Mouse (Mus musculus) adrenal gland, postnatal 36 days (tissue): Measurements from ENCODE around the gene P2ry1. TPM values are rescaled to one million over a fixed set of nuclear protein-coding genes. Genes with fewer than 3 reads are reported as not detected.

Experiments used
- DNase-seq, 2 experiments: peaks; one replicate each; pipeline ENCODE4 v3.0.0; 2021; ENCODE audit warnings: mixed read lengths in 1 of 2
- long read RNA-seq, 2 experiments: library from polyadenylated mRNA; stranded (forward); transcript quantifications; one replicate each; pipeline ENCODE4 v2.0.0; 2021; ENCODE audit warnings: borderline sequencing depth in 2 of 2
- total RNA-seq, 2 experiments: library from RNA; stranded (reverse); gene quantifications; 2 replicates each; pipeline ENCODE4 v1.2.3; 2021

P2ry1 gene
- 1 to 10 TPM; 3.5 to 3.9 TPM for total RNA-seq
- long read RNA-seq, experiment 1, partial matches to known transcripts = 0 of 3 reads
- long read RNA-seq, experiment 1, other reads (novel, unspliced or antisense) = 0 of 3 reads
- long read RNA-seq, experiment 2, partial matches to known transcripts = 0 of 2 reads
- long read RNA-seq, experiment 2, other reads (novel, unspliced or antisense) = 0 of 2 reads

DNA sequence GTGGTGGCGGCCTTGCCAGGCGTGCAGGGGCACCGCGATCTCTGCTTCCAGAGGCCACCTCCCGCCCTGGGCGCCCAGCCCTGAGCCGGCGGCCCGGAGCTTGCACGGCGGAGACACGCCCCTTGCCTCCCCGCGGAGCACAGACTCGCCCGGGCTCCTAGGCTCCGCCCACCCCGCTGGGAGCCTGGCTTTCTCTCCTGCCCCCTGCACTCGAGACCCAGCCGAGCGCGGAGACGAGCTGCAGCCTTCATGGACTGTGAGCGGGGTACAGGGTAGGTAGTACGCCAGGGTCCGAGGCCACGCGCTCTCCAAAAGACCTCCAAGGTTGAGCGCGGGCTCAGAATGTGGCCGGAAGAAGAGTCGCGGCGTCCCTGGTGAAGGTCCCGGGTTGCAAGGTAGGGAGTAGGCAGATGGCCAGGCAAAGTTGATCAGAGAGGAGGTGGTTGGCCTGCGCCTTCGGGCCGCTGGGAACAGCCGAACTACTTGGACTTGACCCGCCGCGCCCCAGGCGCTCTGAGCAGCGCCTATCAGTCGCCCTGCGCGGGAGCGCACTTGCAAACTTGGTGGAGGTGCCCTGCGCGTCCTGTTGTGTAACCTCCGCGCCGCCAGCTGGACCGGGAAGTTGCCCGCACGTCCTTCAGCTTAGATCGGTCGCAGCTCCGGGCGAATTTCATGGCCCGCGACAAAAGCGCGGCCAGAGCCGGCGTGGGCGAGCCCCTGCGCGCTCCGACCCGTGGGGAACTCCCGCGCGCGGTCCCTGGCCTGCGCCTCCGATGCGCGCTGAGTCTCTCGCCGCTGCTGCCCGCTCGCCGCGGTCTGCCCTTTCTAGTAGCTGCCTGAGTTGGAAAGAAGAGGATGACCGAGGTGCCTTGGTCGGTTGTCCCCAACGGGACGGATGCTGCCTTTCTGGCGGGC lies at the start of gene P2ry1:
P2ry1 (plus strand) TSS at position 209 of the 915 bp plus-strand sequence.
- peak; percentile 86 to 89 for DNase-seq

GRCm38 (mm10) chr3:60953199-60953736 lies 49.3 kb upstream of the P2ry1 start:
- peak in 1 of 2 experiments; percentile 6 for DNase-seq

GRCm38 (mm10) chr3:60954073-60954472 lies 48.5 kb upstream of the P2ry1 start:
- DNase-seq = no peak

DNA sequence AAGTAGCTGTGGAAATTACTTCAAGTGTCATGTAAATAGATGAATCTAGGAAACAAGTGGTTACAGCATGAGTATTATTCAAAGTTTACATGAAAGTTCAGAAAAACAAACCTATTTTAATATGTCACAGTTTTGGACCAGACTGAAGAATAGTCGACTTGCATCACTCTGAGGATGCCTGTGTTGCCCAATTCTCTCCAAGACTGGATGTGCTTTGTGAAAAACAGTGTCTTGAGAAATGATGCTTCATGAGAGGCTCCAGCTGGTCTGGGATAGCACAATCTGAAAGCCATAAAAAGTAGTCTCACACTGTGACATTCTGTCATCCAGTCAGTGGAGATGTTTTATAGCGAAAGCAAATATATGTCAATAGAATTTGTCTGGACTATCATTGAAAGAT lies 43.8 kb upstream of the P2ry1 start:
- no peak for DNase-seq

- no peak for DNase-seq
Observed at GRCm38 (mm10) chr3:60965137-60965536, 37.5 kb upstream of the P2ry1 start.

DNA sequence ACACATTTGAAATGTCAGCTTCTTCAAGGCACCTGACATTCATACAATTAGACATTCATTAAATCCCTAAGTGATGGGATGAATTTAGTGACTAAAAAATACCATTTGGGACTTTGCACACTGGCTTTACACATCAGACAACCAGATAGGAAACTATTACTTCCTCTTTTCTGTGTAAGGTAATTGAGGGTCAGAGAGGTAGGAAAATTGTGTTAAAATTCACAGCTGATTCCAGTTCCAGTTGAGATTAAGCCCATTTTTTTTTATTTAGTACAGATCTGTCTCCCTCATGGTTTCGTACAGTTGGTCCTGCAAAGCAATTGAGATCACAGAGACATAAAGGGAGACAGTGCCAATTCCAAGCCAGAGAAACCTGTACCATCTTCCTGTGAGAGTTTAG lies 27.7 kb upstream of the P2ry1 start:
- DNase-seq = no peak

DNA sequence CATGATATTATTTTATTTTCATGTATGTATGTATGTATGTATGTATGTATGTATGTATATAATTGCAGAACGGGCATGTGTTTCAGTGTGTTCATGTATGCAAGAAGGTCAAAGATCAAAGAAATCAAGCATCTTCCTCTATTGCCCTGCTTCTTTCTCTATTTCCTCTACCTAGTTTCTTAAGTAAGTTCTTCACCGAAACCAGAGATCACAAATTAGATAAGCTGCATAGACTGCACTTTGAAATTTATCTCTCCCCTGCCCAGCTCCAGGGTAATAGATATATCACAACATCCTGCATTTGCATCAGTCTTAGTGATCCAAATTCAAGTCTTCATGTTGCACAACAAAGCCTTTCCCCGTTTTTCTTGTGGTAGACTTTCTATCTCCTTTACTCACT lies 20.5 kb upstream of the P2ry1 start:
- DNase-seq = no peak

- DNase-seq = no peak
Observed at GRCm38 (mm10) chr3:60998064-60998463, 4.5 kb upstream of the P2ry1 start.

DNA sequence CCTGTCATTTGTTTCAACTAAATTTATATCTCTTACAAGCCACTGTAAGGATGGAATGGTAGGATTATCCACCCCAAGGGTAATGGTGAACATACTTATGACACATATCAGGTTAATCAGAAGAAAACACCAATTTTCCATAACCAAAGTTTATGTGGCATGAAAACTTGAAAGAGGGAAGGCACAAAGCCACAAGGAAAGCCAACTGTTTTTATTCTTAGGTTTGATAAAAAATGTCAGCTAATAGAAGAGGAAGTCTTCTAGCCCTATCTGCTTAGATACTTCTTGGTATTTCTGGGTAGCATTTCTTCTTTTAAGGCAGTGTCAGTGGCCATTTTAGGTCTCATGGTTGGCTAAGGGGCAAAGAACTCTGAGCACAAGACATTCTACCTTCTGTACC lies 2.9 kb upstream of the P2ry1 start:
- DNase-seq = no peak

DNA sequence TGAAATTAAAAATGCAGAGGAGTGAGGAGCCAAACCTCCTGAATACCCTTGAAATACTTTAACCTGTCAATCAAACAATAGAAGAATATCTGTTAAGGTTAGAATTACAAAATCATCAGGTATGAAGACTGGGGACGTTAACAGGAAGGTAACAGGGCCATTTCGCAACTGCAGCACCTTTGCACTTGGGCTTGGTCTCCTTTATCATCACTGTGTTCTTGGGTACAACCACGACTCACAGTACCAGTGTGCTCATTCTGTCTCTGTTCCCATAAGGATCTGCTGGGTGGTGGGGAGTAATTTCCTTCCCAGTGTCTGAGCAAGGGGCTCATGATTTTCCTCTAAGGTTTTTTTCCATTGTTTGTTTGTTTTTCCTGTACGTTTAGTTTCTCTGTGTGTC lies 1.8 kb upstream of the P2ry1 start:
- no peak for DNase-seq

DNA sequence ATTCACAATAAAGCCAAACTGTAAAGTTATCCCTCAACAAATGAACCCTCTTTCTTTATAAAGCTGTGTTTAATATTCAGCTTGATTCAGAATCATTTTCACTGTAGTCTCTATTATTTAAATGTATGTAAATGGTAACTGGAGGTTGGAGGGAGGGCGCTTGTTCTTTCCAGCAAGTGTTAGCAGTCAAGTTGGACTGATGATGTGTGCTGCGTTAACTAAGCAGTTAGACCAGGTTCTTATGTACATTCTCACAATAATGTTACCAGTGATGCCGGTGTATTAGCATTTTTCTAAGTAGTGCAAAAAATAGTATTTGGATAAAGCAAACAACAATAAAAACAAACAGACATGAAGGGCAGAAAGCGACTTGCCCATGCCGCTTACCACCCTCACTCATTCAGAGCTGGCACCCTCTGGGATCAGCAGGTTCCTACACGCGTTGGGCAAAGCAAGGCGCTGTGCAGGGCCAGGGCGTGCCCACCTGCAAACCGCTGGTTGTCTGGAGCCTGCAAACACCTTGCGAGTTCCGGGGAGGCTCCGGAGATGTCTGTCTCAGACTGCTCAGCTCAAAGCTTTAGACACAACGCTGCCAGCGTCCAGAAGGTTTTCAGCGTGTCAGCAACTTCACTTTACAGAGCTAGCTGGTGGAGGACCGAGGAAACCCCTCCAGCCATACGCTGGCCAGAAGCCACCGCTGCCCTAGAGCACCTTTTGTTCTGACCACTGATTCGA lies 576 bp upstream of the P2ry1 start:
- peak in 1 of 2 experiments; percentile 9 for DNase-seq

DNA sequence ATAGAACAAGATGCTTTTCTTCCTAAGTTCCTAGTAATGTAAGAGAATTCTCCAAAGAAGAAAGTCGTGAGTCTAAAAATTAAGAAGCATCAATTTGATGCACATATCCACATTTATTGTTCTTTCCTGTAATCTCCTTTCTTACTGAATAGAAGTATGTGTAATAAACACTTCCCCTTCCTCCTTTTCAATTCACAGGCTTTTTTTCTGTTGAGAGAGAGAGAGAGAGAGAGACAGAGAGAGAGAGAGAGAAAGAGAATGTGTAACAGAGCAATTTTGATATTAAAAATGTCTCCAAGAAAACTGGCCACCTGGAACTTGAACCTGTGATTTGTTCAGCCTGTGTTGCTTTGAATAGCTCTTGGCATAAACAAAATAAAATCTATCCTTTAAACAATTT lies 2.0 kb downstream of the P2ry1 start:
- no peak for DNase-seq

- DNase-seq = no peak
Observed at GRCm38 (mm10) chr3:61011660-61012059, 9.1 kb downstream of the P2ry1 start.

DNA sequence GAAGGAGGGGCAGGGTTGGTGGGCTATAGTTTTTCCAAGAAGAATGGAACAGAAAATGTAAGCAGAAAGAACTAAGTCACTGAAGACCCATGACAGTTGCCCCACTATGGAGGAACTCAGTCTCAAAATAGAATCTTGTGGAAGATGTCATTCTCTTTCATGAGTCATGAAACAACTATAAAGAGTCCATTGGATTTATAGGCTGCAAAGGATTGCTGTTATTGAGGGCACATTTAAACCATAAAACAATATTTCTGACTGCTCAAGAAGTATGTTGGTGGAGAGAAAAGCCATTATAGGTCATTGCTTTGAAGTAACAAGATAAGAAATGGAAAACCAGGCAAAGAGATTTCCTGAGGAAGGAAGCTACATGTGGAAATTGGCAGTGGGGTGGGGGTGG lies 10.0 kb downstream of the P2ry1 start:
- no peak for DNase-seq

- no peak for DNase-seq
Observed at GRCm38 (mm10) chr3:61016733-61017132, 14.1 kb downstream of the P2ry1 start.

DNA sequence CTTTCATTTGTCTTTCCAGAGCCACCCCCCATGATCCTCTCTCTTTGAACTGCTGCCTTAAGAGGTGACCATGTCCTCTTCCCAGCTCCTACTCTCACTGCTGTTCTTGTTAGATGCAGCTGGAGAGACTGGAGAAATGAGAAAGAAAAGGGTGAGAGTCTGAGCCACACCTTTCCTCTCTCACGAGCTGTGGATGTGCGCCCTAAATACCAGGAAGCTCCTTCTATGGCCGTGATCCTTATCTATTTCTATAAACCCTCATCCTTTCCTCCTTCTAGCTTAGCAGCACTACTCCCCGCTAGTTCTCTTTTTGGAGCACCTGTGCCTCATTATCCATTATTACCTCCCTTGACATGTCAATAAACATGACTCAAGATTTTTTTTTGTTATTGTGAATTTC lies 29.5 kb downstream of the P2ry1 start:
- no peak for DNase-seq

GRCm38 (mm10) chr3:61035633-61036032 lies 33.0 kb downstream of the P2ry1 start:
- DNase-seq = no peak

GRCm38 (mm10) chr3:61039916-61040315 lies 37.3 kb downstream of the P2ry1 start:
- no peak for DNase-seq

- no peak for DNase-seq
Observed at GRCm38 (mm10) chr3:61049976-61050672, 47.5 kb downstream of the P2ry1 start.
